Mouse (Mus musculus) small intestine, adult 2 months (tissue): ENCODE measurements around the gene Elf5.

ENCODE experiments used
- CTCF ChIP-seq: fragments of 200-500 bp; IDR thresholded peaks from 2 replicates; pipeline ENCODE4 v1.5.1; 2012; ENCODE audit warnings: low read depth, mild to moderate bottlenecking, control low read depth, inconsistent platforms, low read length, moderate library complexity, mixed read lengths; ENCODE audit not compliant: insufficient replicate concordance, insufficient read length; ENCODE audit errors: extremely low read depth
- POLR2A ChIP-seq: fragments of 200-500 bp; IDR thresholded peaks from 2 replicates; pipeline ENCODE4 v1.6.1; 2012; ENCODE audit warnings: low read depth, mild to moderate bottlenecking, control low read depth, inconsistent platforms, low read length, moderate library complexity

DNA sequence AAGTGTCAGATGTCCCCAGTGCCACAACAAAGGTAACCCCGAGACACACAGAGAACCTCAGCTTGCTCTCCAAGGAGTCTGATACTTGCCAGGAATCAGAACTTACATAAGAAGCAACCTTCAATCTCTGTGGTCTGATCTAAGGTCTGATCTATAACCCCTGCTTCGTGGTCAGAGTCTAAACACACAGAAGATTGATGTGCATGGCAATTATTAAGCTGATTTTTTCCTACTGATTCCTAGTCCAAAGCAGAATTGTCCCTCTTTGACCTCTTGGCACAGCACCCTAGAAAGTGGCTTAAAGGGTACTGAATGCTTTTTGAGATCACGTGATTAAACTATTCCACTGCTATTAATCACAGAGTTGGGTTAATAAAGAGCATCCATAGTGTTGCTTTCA lies 54.8 kb downstream of the Elf5 start:
- TF ChIP-seq CTCF, result no peak
- no peak for TF ChIP-seq POLR2A
